Mouse (Mus musculus) cerebellum, adult 11-12 months (tissue): Measurements from ENCODE around the gene Fbxl17.

Source experiments
- DNase-seq: peaks from one replicate; pipeline ENCODE4 v3.0.0; 2022

Gene Fbxl17

DNA sequence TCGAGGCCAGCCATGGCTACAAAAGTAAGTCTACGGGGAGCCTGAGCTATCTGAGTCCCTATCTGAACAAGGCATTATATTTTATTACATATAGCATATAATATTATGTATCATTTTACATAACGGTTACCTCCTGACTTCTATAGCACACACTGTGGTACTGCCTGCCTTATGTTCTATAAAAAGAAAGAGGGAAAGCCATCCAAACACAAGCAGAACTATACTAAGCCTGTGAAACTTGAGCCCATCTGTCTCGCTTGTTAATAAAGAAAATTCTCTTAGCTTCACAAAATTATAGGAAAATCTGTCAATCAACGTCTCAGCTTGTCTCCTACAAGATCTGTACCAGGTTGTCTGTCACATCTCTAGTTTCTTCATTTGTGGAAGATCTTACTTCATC, 173.6 kb downstream of the Fbxl17 start:
- no peak for DNase-seq

DNA sequence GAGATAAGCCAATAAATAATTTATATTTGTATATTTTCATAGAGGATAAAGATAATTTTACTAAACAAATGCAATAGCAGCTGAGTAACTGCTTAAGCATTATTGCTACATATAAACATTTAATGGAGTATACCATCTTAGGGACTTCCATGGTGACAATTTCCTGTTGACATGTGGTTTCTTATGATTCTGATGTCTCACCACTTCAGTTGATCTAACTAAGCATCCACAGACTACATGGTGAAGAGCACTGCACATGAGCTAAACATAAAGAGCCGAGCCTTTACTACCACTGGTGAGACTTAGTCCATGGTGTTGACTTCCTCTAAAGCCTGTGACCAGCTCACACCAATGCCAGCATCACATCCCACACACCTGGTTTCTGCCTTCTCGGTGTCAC, 175.1 kb downstream of the Fbxl17 start:
- no peak for DNase-seq

GRCm38 (mm10) chr17:63324039-63324438, 175.8 kb downstream of the Fbxl17 start:
- DNase-seq: peak; percentile 60

GRCm38 (mm10) chr17:63322846-63323245, 177.0 kb downstream of the Fbxl17 start:
- DNase-seq: no peak

DNA sequence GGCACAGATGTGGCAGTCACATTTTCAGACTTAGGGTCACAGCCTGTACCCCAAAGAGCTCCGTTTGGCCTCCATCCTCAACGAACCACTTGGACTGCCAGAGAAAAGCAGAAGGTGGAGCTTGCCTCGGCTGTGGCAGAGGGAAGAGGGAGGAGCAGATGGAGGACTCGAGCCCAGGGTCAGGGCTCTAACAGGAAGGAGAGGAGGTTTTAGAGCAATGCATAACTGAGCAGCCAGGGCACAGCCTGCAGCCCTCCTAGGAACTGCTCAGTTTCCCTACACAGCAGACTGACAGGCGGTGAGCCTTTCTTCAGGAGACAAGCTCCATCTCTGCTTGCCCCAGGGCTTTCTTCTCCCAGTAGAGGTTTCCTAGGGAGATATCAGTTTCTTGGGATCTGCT, 178.5 kb downstream of the Fbxl17 start:
- no peak for DNase-seq

DNA sequence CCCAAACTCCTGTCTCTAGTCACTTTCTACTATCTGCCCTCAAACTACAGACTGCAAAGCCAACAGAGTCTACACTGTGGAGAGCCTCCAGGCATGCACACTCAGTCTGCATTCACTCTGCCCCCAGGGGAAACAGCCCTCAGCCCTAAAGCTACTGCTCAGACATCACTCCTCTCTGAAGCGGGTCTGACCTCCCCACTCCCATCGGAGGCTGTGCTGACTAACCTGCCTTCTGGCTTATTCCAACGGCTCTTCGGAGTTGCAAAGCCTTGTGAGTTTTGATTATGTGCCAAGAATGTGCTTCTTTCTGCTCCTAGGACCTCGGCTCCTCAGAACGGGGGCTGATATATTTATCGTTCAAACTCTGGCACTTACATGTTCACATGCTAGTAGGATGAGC, 182.3 kb downstream of the Fbxl17 start:
- DNase-seq: no peak

DNA sequence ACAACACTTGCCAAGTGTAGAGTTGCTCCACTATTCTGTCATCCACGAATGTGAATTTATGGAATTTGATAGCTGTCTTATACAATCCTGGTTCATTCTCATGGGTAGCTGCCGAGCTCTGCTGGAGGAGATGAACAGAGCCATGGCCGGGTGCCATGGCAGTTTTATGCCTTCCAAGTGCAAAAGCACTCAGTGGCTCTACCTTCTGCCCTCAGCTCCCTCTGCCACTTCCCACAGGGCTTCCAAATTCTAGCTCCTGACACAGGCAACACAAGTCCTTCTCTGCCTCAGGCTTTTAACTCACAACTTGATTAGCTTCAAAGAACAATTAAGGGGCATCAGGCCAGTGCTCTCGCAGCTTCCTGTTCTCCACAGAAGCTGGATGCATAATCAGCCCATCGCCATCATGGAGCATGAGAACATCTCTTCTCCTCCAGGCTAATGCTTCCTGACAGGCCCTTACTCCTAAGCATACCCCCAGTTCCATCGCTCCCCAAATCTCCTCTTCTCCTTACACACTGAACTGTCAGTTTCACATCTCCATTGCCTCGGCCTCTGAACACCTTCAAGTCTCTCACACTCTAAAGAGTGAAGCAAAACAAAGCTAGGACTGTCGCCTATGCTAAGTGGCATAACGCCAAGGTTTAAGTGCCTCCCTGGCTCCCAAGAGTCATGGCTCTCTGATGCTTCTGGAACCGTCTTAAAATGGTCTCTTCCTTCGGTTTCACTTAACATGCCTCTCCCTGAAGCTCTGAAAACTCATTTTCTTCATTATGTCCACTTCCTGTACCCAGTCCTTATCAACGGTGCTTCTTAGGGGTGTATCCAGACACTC, 184.0 kb downstream of the Fbxl17 start:
- peak; percentile 84 for DNase-seq

- no peak for DNase-seq
These were observed 187.0 kb downstream of the Fbxl17 start for GRCm38 (mm10) chr17:63312804-63313203.

DNA sequence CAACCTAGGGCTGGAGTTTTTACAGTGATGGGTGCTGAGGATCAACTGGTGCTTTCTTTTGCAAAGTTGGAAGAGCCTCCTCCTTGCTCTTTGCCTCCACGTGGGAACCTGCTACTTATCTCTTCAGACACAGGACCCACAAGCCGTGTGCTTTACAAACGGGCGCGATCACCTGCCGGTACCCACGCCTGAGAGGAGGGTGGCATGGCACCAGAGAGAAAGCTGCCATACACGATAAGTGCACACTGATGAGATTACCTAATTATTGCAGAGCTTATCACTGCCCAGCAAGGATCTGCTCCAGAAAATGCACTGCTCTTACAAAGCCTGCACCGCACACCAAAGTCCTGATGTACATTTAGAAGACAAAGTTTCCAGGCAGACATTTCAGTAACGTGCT, 187.5 kb downstream of the Fbxl17 start:
- DNase-seq: no peak

DNA sequence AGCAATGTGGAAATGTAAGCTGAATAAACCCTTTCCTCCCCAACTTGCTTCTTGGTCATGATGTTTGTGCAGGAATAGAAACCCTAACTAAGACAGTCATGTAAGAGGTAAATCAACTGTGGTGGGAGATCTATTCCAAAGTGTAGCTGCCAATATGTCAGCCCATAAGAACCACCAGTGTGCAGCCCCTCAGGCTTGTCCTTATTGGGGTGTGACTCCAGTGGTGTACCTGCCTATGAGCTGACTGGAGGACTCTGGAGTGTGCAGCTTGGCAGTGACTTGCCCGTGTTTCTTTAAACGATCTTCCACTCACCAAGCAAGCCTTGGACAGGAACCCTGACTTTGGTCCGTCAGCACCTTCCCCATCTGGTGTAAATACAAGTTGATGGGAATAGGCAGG, 188.2 kb downstream of the Fbxl17 start:
- no peak for DNase-seq

GRCm38 (mm10) chr17:63310021-63310420, 189.8 kb downstream of the Fbxl17 start:
- no peak for DNase-seq

DNA sequence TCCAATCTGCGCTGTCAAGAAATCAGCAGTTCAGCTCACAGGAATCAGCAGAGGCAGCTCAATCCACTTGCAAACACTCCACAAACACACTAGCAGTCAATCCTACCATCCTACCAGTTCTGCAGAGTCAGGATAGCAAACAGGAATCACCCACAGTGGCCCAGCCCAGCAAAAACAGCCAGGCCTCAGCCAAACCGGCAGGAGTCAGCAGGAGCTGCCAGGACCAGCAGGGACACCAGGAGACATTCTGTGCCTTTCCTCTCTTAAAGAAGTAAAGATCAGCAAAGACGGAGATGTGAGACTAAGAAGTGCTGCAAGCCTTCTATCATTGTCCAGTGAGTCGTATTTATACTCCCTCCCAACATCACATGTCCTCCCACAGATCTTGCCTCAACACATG, 196.0 kb downstream of the Fbxl17 start:
- peak; percentile 83 for DNase-seq

DNA sequence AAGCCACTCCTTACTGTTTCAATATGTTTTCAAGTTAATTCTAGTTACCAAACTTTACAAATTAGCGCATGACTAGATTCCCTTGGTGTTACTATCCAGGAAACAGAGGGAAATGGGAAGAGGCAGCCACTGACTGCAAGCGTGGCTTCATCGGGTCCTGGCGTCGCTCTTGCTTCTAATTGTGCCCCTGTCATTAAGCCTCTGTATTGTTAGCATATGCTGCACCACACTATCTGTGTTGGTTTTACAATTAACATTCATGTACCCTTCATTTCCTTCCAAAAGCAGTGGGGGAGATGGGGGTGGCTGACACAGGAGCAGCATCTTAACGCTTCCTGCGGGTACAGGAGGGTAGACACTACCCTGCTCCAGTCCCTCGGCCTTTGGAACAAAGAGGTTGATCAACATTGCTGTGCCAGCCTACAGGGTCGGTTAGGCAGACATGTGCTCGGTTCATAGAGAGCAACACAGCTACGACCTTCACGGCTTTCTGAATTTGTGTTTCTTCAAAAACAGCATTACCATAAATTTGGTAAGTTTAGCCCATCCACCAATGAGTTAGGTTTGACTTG, 197.9 kb downstream of the Fbxl17 start:
- DNase-seq: no peak

DNA sequence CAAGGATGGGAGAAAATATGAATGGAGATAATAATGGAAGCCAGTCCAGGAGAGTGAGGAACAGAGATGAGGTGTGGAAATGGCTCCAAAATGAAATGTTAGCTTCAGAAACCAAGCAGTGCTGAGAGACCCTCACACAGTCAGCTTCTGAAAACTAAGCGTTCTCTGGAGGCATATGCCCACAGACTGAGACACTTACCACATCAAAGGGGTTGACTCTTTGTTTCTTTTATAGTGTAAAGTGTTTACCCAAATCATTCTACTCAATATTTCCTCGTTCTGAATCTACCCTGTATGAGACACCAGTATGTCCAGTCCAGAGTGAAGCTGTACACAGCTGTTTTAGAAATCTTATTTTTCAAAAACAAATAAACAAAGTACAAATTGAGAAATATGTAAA, 204.3 kb downstream of the Fbxl17 start:
- DNase-seq: no peak

DNA sequence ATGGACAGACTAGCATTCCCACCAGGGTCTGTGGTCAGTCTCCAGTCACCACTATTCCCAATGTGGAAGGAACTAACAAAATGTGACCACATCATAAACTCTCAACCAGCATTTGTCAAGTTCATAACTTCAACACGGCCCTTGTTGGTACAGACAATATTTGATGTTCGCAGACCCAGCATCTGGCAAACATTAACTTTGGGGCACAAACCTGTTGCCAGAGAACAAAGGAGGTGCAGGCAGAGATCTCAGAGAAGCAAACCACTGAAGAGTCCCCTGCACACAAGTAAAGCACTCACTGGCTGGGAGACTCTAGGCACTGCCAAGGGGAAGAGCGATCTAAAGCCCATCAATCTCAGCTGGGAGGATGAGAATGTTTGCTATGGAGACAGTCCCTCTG, 204.9 kb downstream of the Fbxl17 start:
- no peak for DNase-seq

DNA sequence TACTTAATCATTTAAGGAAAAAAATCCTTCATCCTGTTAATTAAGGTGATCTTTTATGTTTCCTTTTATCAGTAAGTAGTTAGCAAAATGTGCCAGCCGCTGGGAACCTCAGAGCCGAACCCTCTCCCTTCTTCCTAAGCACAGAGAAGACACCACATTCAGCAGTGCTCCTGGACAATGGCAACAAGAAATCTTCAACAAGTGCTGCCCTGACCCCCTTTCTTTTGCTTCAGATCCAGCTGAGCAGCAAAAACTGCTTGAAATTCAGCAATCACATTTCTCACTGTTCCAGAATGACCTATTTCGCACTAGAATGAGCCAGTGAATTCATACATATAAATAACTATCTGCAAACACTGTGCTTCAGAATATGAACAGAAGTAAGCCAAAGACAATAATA, 205.8 kb downstream of the Fbxl17 start:
- no peak for DNase-seq

DNA sequence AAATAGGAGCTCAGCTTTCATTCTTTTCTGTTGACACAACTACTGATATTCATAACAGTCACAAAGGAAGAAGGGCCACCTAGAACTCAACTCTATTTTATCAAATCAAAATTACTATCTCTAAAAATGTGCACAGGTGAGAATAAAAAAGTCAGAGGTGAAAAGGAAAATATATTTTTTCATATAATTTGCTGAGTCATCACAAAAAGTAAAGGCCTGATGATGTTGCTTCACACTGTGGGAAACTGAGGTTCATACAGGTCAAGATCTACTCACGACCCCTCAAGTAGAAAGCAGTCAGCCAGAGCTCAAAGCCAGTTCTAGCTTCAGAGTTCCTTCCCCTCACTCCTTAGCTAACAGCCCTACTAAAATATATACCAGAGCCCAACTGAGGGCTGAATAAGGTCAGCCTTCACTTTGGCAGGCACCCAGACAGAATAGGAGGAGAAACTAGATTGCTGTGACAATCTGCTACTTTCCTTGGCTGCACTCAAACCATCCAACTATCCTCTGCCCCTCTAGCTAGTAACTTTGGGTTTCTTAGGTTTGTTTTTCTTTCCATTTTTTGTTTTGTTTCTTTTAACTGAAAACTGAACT, 210.4 kb downstream of the Fbxl17 start:
- peak; percentile 31 for DNase-seq

DNA sequence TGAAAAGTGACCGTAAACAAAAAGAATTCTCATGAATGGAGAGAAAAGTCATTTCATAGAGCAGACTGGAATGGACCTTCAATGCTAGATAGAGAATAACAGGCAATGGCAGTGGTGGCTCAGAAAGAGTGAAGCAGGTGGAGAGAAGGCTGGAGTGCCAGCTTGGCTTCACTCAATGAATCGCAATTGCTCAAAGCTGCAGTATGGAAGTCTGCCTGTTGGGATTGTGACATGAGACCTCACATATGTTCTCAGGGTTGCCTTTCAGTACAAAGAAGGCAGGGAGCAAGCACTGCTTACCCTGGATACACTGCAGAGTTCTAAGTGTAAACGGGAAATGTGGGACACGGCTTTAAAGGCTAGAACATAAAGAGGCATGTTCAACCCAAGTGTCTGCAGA, 211.0 kb downstream of the Fbxl17 start:
- DNase-seq: no peak

DNA sequence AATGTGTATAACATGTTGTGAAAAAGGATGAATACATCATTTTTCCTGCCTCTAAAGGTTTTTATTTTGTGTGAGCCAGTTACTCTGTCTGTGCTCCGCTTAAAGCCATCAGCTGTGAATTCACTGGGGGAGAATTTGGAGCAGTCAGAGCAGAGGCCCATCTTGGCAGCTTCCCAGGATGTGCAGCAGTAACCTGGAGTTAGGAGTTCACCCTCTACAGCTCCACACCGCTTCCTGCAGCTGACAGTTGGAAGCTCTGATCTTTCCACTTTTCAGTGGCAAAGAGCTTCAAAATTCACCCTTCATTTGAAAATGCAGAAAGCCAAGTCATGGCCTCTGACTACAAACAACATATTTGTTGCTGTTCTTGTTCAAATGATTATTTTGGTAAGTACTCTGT, 212.4 kb downstream of the Fbxl17 start:
- peak; percentile 47 for DNase-seq

GRCm38 (mm10) chr17:63285265-63285939, 214.4 kb downstream of the Fbxl17 start:
- peak; percentile 60 for DNase-seq

- DNase-seq: no peak
These were observed 215.7 kb downstream of the Fbxl17 start for GRCm38 (mm10) chr17:63284074-63284473.

- no peak for DNase-seq
These were observed 217.8 kb downstream of the Fbxl17 start for GRCm38 (mm10) chr17:63282004-63282403.

DNA sequence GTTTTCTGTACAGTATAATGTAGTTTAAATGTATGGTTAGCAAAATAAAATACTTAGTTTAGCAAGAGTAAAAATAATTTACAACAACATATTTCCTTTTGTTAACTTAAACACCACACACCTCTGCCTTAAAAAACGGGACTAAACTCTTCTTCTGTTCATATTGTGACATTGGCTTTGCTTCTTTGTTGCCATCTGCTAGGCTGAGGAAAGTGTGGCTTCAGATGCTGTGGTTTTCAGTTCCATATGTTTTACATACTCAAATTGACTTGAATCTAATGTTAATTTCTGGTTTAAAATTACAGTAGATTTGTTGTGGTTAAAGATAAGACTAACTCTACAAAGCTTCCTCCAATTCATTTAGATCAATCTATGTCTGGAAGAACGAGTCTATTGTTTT, 218.8 kb downstream of the Fbxl17 start:
- no peak for DNase-seq

DNA sequence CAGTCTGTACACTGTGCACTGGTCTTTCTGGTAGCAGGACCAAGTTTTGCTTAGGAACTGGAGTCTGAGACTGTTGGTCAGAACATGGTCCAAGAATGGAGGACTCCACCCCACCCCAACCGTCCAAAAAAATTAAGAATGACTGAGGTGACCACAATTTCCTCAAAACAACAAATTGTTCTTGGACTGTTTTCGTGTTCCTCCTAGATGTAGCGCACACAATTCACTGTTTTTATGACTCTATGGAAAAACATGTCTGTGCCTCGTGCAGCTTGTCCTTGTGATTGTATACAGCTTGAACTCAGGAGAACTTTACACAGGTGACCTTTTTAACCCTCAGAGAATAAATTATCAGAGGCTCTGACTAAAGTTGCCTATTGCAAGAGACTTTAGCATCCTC, 220.7 kb downstream of the Fbxl17 start:
- no peak for DNase-seq
